Mouse (Mus musculus): Measurements from ENCODE around the gene Uqcr11. TPM values are rescaled to one million over a fixed set of nuclear protein-coding genes. Genes with fewer than 3 reads are reported as not detected.

Uqcr11 gene
- polyA plus RNA-seq (2011; ENCODE audit: insufficient read length, low read depth, missing spikeins) = 182 and 231 TPM in 2 replicates

DNA sequence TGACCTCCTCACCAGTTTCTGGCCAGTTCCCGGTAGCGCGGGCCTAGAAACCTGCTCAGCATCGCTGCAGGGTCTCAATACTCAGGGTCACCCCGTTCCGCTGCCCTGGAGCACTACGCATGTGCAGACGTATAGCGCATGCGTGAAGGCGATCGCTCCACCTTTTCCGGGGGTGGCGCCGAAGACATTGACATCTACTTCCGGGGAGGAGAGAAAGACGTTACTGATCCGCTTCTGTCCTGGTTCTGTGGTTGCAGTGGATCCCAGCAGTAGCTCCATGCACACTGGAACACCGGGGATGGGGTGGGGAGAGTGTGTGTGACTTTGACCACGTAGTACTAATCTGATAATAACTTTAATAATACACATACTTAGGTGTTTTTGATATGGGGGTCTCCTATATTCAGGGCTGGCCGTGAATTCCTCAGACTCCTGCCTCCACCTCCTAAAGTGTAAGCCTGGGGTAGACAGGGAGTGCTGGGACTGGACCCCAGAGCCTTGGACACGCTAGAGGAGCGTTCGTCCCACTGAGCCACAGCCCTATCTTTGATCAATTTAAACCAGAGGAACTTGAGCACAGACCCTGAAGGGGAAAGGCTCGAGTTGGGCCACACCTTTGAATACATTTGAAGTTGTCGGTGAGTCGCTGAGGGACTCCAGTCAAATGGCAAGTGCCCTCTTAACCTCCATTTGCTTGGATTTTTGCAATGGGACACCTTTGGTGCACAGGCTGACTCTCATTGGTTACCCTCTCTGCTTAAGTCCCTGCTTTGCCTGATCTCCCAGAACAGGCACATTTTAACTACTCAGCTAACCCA lies at the start of gene Uqcr11:
TSS of gene Uqcr11 (minus strand) at position 147 of the 818 bp plus-strand sequence.
- Histone ChIP-seq H3K27ac (ENCODE audit: insufficient read depth, low read length) (peak within 1 kb of the TSS; percentile 38), H3K4me1 (ENCODE audit: control insufficient read depth, insufficient read depth, low read length) (peaks cover 10% of the 10 kb centered on the region), H3K4me3 (ENCODE audit: insufficient read depth, low read length) (peak within 1 kb of the TSS; percentile 85)
- TF ChIP-seq POLR2A (IDR thresholded peaks at IDR 0.05; ENCODE audit: low read depth, low read length) (peak; percentile 97), CTCF (IDR thresholded peaks at IDR 0.05; ENCODE audit: borderline replicate concordance, insufficient read depth, low read length) (no peak)

GRCm38 (mm10) chr10:80455697-80456096 lies 49.1 kb upstream of the Uqcr11 start:
- TF ChIP-seq CTCF (IDR thresholded peaks at IDR 0.05; ENCODE audit: borderline replicate concordance, insufficient read depth, low read length) (no peak), POLR2A (IDR thresholded peaks at IDR 0.05; ENCODE audit: low read depth, low read length) (no peak)
- no peak overlapping the region for H3K4me3 ChIP-seq (ENCODE audit: insufficient read depth, low read length)
- H3K4me1 ChIP-seq (ENCODE audit: control insufficient read depth, insufficient read depth, low read length) = no peaks in the 10 kb centered on the region
- no peak overlapping the region for H3K27ac ChIP-seq (ENCODE audit: insufficient read depth, low read length)

DNA sequence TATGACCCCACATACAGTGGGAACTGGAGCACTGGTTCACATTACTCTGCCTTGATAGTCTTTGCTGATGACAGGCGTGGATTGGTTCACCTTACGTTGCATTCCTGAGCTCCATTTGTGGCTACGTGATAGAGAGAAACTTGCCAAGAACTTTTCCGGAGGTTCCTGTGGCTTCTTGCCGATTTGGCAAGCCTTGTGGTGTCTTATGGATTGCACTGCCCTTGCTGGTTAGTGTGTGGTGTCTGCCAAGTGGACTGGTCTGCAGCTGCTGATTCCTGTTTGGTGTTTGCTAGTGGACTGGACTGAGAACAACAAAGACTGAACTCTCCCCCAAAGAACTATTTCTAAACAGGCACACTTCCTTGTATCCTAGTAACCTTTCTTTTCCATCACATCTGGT lies 48.2 kb upstream of the Uqcr11 start:
- TF ChIP-seq CTCF (IDR thresholded peaks at IDR 0.05; ENCODE audit: borderline replicate concordance, insufficient read depth, low read length) (no peak), POLR2A (IDR thresholded peaks at IDR 0.05; ENCODE audit: low read depth, low read length) (no peak)
- Histone ChIP-seq H3K4me3 (ENCODE audit: insufficient read depth, low read length) (no peak overlapping the region), H3K4me1 (ENCODE audit: control insufficient read depth, insufficient read depth, low read length) (no peaks in the 10 kb centered on the region), H3K27ac (ENCODE audit: insufficient read depth, low read length) (no peak overlapping the region)

GRCm38 (mm10) chr10:80453601-80454000 lies 47.0 kb upstream of the Uqcr11 start:
- no peak overlapping the region for H3K4me3 ChIP-seq (ENCODE audit: insufficient read depth, low read length)
- H3K4me1 ChIP-seq (ENCODE audit: control insufficient read depth, insufficient read depth, low read length) = no peaks in the 10 kb centered on the region
- no peak overlapping the region for H3K27ac ChIP-seq (ENCODE audit: insufficient read depth, low read length)
- TF ChIP-seq CTCF (IDR thresholded peaks at IDR 0.05; ENCODE audit: borderline replicate concordance, insufficient read depth, low read length) (no peak), POLR2A (IDR thresholded peaks at IDR 0.05; ENCODE audit: low read depth, low read length) (no peak)

- Histone ChIP-seq H3K4me3 (ENCODE audit: insufficient read depth, low read length) (no peak overlapping the region), H3K27ac (ENCODE audit: insufficient read depth, low read length) (no peak overlapping the region)
- TF ChIP-seq POLR2A (IDR thresholded peaks at IDR 0.05; ENCODE audit: low read depth, low read length) = no peak
Measured at GRCm38 (mm10) chr10:80450599-80450998, 44.0 kb upstream of the Uqcr11 start.

DNA sequence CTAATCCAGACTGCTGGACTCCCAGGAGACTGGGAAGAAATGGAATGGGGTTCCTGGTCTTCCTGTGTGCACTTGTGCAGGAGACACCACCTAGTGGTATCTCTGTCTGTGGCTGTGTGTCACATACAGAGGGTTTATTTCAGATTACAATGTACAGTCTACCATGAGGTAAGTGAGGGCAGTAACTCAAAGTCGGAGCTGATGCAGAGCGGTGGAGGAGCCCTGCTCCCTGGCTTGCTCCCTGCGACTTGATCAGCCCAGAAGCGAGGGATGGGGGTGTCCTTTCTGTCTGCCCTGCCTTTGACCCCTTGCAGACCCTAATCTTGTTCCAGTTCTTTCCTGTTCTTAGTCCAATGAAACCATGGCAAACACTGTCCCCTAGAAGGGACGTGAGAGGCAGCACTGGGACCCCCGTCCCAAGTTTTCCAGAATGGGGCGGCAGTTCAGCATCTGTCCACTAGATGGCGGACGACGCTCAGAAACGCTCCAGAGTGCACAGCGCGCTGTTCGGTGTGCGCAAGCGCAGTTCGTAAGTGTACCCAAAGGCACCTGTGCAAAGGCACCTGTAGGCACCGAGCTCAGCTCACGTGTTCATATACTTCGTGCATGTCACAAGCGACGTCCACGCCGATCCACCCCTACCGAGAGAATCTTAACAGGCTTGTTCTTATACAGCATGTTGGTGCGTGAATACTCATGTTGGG lies 39.4 kb upstream of the Uqcr11 start:
- Histone ChIP-seq H3K4me1 (ENCODE audit: control insufficient read depth, insufficient read depth, low read length) (no peaks in the 10 kb centered on the region), H3K27ac (ENCODE audit: insufficient read depth, low read length) (no peak overlapping the region), H3K4me3 (ENCODE audit: insufficient read depth, low read length) (no peak overlapping the region)
- TF ChIP-seq POLR2A (IDR thresholded peaks at IDR 0.05; ENCODE audit: low read depth, low read length) = no peak
- peak; percentile 95 for TF ChIP-seq CTCF (IDR thresholded peaks at IDR 0.05; ENCODE audit: borderline replicate concordance, insufficient read depth, low read length)

More at GRCm38 (mm10) chr10:80450599-80450998, 44.0 kb upstream of the Uqcr11 start:
- H3K4me1 ChIP-seq (ENCODE audit: control insufficient read depth, insufficient read depth, low read length) = no peaks in the 10 kb centered on the region

DNA sequence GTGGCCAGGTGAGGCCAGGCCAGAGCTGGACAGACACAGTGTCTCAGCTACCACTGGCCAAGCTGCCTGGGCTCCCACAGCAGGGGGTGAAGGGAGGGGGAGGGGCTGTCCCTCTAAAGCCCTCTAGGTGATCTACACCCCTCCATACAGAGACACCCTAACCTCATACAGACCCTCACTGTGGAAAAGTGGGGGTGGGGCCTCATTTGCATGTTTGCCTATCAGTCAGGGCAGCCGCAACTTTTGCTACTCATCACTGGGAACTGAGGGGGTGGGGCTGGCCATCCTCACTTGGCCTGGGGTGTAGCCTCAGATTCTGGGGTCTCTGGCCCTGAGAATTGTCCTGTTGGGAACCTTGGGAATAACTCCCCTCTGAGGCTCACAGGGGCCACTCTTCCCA lies 38.4 kb upstream of the Uqcr11 start:
- Histone ChIP-seq H3K27ac (ENCODE audit: insufficient read depth, low read length) (no peak overlapping the region), H3K4me1 (ENCODE audit: control insufficient read depth, insufficient read depth, low read length) (no peaks in the 10 kb centered on the region), H3K4me3 (ENCODE audit: insufficient read depth, low read length) (no peak overlapping the region)
- no peak for TF ChIP-seq POLR2A (IDR thresholded peaks at IDR 0.05; ENCODE audit: low read depth, low read length)
- no peak for TF ChIP-seq CTCF (IDR thresholded peaks at IDR 0.05; ENCODE audit: borderline replicate concordance, insufficient read depth, low read length)

GRCm38 (mm10) chr10:80444339-80445045 lies 37.9 kb upstream of the Uqcr11 start:
- TF ChIP-seq POLR2A (IDR thresholded peaks at IDR 0.05; ENCODE audit: low read depth, low read length) = no peak
- no peak for TF ChIP-seq CTCF (IDR thresholded peaks at IDR 0.05; ENCODE audit: borderline replicate concordance, insufficient read depth, low read length)
- H3K27ac ChIP-seq (ENCODE audit: insufficient read depth, low read length) = no peak overlapping the region
- H3K4me3 ChIP-seq (ENCODE audit: insufficient read depth, low read length) = no peak overlapping the region
- no peaks in the 10 kb centered on the region for H3K4me1 ChIP-seq (ENCODE audit: control insufficient read depth, insufficient read depth, low read length)

DNA sequence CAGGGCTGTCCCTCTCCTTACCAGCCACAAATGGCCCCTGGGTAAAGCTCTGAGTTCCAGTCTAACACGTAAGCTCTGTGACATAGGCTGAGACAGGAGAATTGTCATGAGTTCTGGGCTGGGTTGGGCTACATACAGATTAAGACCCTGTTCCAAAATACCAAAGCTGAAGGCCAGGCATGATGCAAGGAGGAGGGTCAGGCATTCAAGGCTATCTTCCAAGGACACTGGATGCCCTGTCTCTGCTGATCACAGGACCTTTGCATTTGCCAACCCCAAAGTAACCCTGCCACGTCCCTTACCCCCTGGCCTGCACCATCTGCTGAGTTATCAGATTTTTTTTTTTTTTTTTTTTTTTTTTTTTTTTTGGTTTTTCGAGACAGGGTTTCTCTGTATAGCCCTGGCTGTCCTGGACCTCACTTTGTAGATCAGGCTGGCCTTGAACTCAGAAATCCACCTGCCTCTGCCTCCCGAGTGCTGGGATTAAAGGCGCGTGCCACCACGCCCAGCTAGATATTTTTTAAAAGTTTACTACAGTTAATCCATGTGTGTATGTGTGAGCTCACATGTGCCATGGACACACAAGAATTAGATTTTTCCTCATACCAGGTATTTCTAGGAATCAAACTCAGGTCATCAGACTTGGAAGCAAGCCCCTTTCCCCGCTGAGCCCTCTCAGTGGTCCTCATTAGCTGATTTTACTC lies 37.1 kb upstream of the Uqcr11 start:
- Histone ChIP-seq H3K4me3 (ENCODE audit: insufficient read depth, low read length) (no peak overlapping the region), H3K27ac (ENCODE audit: insufficient read depth, low read length) (no peak overlapping the region)

More for the DNA sequence above, 37.1 kb upstream of the Uqcr11 start:
- H3K4me1 ChIP-seq (ENCODE audit: control insufficient read depth, insufficient read depth, low read length) = no peaks in the 10 kb centered on the region
- TF ChIP-seq CTCF (IDR thresholded peaks at IDR 0.05; ENCODE audit: borderline replicate concordance, insufficient read depth, low read length) = no peak
- TF ChIP-seq POLR2A (IDR thresholded peaks at IDR 0.05; ENCODE audit: low read depth, low read length) = no peak

All from embryonic fibroblast, embryonic 13.5 days (primary cell).